Mouse (Mus musculus): ENCODE data around the gene Zfp386. TPM values are rescaled to one million over a fixed set of nuclear protein-coding genes. Genes with fewer than 3 reads are reported as not detected.

The Zfp386 gene
- polyA plus RNA-seq (2014; fragmentation: Illumina TruSeq; extraction: RNeasy Lipid Tissue Mini Kit (QIAGEN cat#74804); ENCODE audit: low read depth, low replicate concordance), result 114 TPM

DNA sequence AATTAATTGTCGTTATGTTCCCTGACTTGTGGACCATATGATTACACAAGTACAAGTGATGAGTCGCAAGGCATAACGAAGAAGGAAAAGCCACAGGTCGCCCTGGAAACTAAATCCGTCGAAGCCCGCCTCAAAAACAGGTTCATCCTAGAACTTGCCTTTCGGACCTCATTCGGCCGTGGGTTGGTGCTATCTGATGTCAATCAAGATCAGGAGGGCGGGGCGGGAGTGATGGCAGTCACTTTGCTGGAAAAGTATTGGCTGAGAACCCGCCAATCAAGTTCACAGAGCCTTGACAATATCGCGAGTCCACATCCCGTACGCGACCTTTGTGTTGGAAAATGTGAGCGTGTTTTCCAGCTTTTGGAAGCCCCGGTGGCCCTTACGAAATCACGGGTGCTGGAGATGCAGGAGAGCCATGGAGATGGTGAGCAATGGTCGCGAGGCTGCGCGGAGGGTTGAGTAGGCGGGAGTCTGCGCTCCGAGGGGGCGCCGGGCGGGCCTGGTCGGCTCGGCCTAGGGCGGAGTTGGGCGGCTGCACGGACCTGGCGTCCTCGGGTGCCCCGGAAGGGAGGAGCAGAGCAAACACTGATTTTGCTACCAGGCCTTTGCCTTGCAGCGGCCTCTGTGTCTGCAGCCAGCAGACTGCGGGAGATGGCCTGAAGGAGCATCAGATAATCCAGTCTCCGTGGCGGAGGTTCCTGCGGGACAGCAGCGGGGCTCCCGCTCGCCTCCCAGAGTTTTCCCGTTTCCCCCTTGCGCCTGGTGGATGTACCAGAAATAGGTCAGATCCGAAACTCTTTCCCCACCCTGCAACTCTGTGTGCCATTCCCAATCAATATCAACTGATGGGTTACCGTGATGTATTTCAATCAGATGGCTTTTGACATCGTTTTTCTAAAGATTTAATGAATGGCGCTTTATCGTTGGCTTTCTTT is at the start of gene Zfp386:
Zfp386 (plus strand) TSS at position 285 of the 938 bp plus-strand sequence.

DNA sequence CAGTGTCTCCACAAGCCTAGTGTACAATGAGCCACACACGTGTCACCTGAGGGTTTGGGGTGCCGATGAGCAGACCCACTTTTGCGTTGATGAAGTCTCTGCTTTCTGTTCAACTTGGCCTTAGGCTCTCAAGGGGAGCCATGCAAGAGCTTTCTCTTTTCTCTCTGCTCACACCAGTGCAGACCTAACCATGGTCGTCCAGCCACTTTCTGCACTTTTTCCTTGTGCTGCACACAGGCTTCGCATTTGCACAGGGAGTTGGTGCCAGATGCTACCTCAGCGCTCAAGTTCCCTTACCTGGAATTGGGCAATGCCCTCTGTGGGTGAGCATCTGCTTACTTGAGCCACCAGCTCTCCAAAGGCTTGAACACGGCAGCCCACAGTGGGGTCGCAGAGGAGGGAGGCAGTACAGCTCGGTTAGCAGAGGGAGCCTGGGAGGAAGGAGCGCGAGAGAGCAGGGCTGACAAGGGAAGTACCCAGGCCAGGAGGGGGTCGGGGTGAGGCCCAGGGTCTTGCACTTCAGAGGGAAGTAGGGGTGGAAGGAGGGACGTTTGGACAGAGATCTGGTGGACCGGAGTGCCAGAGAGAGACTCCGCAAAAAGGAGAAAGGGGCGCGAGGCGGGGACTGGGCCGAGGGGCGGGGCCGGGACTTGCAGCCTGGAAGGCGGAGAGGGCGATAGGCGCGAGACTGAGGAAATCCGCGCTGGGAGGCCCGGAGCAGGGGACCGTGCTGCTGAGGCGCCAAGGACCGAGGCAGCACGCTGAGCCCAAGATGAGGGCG is 29.7 kb downstream of the Zfp386 start, which contains the start of gene Vipr2:
Vipr2 (plus strand) TSS at position 653 of the 781 bp plus-strand sequence.

Other genes with a start within 250 kb of the Zfp386 start
- not detected for gene Vipr2, start 30.0 kb downstream of the Zfp386 start, polyA plus RNA-seq (2014; fragmentation: Illumina TruSeq; extraction: RNeasy Lipid Tissue Mini Kit (QIAGEN cat#74804); ENCODE audit: low read depth, low replicate concordance)
- 15.7 TPM for gene Wdr60, start 215.3 kb downstream of the Zfp386 start, polyA plus RNA-seq (2014; fragmentation: Illumina TruSeq; extraction: RNeasy Lipid Tissue Mini Kit (QIAGEN cat#74804); ENCODE audit: low read depth, low replicate concordance)
- not detected for gene Gm11027, start 227.7 kb downstream of the Zfp386 start, polyA plus RNA-seq (2014; fragmentation: Illumina TruSeq; extraction: RNeasy Lipid Tissue Mini Kit (QIAGEN cat#74804); ENCODE audit: low read depth, low replicate concordance)
- gene Esyt2, start 233.5 kb downstream of the Zfp386 start, polyA plus RNA-seq (2014; fragmentation: Illumina TruSeq; extraction: RNeasy Lipid Tissue Mini Kit (QIAGEN cat#74804); ENCODE audit: low read depth, low replicate concordance), result 136 TPM

Measured in adrenal gland, adult 10 weeks (tissue).